8 mouse cellular contexts compared by ENCODE assay signal in the genomic region with DNA sequence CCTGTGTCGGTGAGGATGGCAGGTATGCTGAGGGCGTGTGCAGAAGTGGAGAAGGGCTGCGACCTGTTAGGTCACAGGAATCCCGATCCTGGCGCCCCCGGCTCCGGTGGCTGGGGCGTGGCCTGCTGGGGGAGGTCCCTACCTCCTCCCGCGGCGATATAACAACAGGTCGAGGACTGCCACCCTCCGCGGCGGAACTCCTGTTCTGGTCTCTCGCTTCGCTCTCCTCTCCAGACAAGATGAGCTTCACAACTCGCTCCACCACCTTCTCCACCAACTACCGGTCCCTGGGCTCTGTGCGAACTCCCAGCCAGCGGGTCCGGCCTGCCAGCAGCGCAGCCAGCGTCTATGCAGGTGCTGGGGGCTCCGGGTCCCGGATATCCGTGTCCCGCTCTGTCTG. TPM values are rescaled to one million over a fixed set of nuclear protein-coding genes. Genes with fewer than 3 reads are reported as not detected.
DNase-seq lines count a peak whose midpoint lies in the region; ATAC-seq and TF ChIP-seq lines count a peak whose summit lies in the region.

A gene (plus strand): TSS at position 141 of the 400 bp plus-strand sequence.

- H3K4me1 ChIP-seq in limb, embryonic 14.5 days (ENCODE audit: control insufficient read depth, insufficient read depth, low read length) = peaks cover 22% of the 10 kb centered on the region
- H3K4me1 ChIP-seq in midbrain, embryonic 16.5 days (ENCODE audit: control insufficient read depth, insufficient read depth, low read length) = no peaks in the 10 kb centered on the region

- H3K27me3 ChIP-seq in limb, embryonic 14.5 days (ENCODE audit: control insufficient read depth, insufficient read depth, low read length) = peaks cover 26% of the 10 kb centered on the region
- H3K27me3 ChIP-seq in midbrain, embryonic 16.5 days (ENCODE audit: control insufficient read depth, insufficient read depth, low read depth, low read length) = peaks cover 23% of the 10 kb centered on the region

- ATAC-seq in limb, embryonic 14.5 days (ENCODE audit: low FRiP score, low read depth) = no peak
- no peak for ATAC-seq in midbrain, embryonic 16.5 days

- WGBS in limb, embryonic 14.5 days = 1% methylated on average over 28 of the region's 28 CpGs
- WGBS in midbrain, embryonic 16.5 days = 2% methylated on average over 28 of the region's 28 CpGs

- H3K9me3 ChIP-seq in limb, embryonic 14.5 days (ENCODE audit: control insufficient read depth, low read length) = no peaks in the 10 kb centered on the region
- no peaks in the 10 kb centered on the region for H3K9me3 ChIP-seq in midbrain, embryonic 16.5 days (replicated peaks; ENCODE audit: control insufficient read depth, low read length, poor library complexity, severe bottlenecking)

- H3K27ac ChIP-seq in limb, embryonic 14.5 days (replicated peaks; ENCODE audit: low read depth, low read length) = no peak within 1 kb of the TSS
- H3K27ac ChIP-seq in midbrain, embryonic 16.5 days (ENCODE audit: low read length) = no peak within 1 kb of the TSS

- DNase-seq in urinary bladder, adult 18-20 months (ENCODE audit: low spot score in 2 of 2) = peak; percentile 73 to 78
- no peak for DNase-seq in urinary bladder, postnatal 10 days (ENCODE audit: low spot score)
- DNase-seq in heart, postnatal 4 days = peak; percentile 37
- DNase-seq in limb, embryonic 14.5 days (ENCODE audit: low spot score) = no peak
- no peak for DNase-seq in Muller cell, postnatal 12 days (ENCODE audit: inconsistent ontology term)
- no peak for DNase-seq in cerebellum, adult 8-10 months
- DNase-seq in cerebellum, postnatal 25 days = no peak

- peak within 1 kb of the TSS; percentile 37 for H3K4me3 ChIP-seq in limb, embryonic 14.5 days (replicated peaks; ENCODE audit: low read length)
- H3K4me3 ChIP-seq in midbrain, embryonic 16.5 days (ENCODE audit: low read depth, low read length) = peak within 1 kb of the TSS; percentile 6; the same call in 1 of the 2 replicates

- H3K4me2 ChIP-seq in limb, embryonic 14.5 days (replicated peaks; ENCODE audit: low read depth, low read length, severe bottlenecking) = peak within 1 kb of the TSS; percentile 46
- peak within 1 kb of the TSS; percentile 43 for H3K4me2 ChIP-seq in midbrain, embryonic 16.5 days (ENCODE audit: low read length)

- H3K36me3 ChIP-seq in limb, embryonic 14.5 days (ENCODE audit: control insufficient read depth, insufficient read depth, low read length) = no peaks in the 10 kb centered on the region
- H3K36me3 ChIP-seq in midbrain, embryonic 16.5 days (ENCODE audit: control insufficient read depth, insufficient read depth, low read length) = no peaks in the 10 kb centered on the region

- peak within 1 kb of the TSS; percentile 49 for H3K9ac ChIP-seq in limb, embryonic 14.5 days (ENCODE audit: low read depth, low read length, severe bottlenecking)
- H3K9ac ChIP-seq in midbrain, embryonic 16.5 days (ENCODE audit: low read depth, low read length) = no peak within 1 kb of the TSS; the same call in 1 of the 2 replicates

- TF ChIP-seq POLR2A in limb, embryonic 14.5 days (IDR thresholded peaks at IDR 0.05; ENCODE audit: borderline replicate concordance, extremely low read depth, insufficient read depth, insufficient read length) = no peak

RNA-seq across cellular contexts. Expression of the gene that starts here (rescaled TPM):
- 10 to 100 TPM; 14.9 to 15.4 TPM for total RNA-seq in heart, postnatal 4 days (2021)
- 5.9 and 7.6 TPM in 2 replicates for polyA plus RNA-seq in limb, embryonic 14.5 days (2012; rRNA removed)
- 16.4 and 22.3 TPM in 2 replicates for polyA plus RNA-seq in limb, embryonic 14.5 days (2014; fragmentation: Nextera tagmentation; extraction: Ambion mirVana)
- polyA plus RNA-seq in midbrain, embryonic 16.5 days (2015; fragmentation: Nextera tagmentation; extraction: Ambion mirVana) = 3.8 and 5.1 TPM in 2 replicates

Comparison
In these comparisons a context has a peak if more than half of its experiments do, and no peak if none do; other contexts are left out.
1. DNase-seq: peak in urinary bladder, adult 18-20 months (2 of 2) and heart, postnatal 4 days (single experiment); none in urinary bladder, postnatal 10 days (single experiment), limb, embryonic 14.5 days (single experiment), Muller cell, postnatal 12 days (single experiment), cerebellum, adult 8-10 months (single experiment) and cerebellum, postnatal 25 days (0 of 2).